Mouse (Mus musculus): ENCODE results near the gene Vwc2l. TPM values are rescaled to one million over a fixed set of nuclear protein-coding genes. Genes with fewer than 3 reads are reported as not detected.

The Vwc2l gene
- total RNA-seq (2021) = not detected
- long read RNA-seq, experiment 1 = 0 reads
- long read RNA-seq, experiment 2 = 0 reads

DNA sequence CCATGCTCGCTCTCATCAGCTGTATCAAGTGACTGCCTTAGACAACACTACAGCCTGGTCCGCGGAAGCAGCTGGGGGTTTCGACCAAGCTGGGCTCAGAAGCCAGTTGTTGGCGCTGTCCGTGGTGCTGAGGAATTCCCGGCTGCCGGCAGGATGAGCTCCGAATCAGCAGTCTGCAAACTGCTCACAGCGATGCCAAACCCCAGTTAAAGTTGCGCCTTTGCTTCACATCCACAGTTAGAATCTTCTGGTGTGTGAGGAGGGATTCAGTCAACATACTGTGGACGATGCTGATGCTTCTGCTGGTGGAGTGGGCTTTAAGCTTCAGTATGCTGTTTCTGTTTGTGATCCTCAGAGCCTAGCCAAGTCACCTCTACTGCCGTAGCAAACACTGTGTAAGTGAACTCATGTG lies at the start of gene Vwc2l:
Gene Vwc2l (plus strand): TSS at position 61 of the 412 bp plus-strand sequence.
- DNase-seq = peak; percentile 51
- intact Hi-C loops (cut with DNase I; ENCODE audit: low total_unique reads) = no loop called here

DNA sequence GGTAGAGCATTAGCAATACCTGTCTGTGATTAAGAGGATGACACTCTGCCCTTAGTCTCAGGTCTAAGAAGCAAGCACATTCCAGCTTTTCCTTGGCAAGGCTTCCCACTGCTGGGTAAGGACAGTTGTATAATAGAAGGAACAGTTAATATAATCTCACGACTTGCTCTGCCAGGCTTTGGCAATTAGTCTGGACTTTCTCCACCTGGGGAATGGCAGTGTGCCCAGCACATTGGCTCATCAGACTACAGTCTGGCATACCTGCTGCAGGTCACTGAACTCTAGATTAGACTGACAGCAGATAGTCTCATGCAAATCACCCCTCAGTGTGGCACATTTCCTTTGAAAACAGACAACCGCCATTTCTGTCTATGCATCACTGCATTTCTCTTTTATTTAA lies 33.0 kb upstream of the Vwc2l start:
- intact Hi-C loops (cut with DNase I; ENCODE audit: low total_unique reads) = no loop called here
- no peak for DNase-seq

DNA sequence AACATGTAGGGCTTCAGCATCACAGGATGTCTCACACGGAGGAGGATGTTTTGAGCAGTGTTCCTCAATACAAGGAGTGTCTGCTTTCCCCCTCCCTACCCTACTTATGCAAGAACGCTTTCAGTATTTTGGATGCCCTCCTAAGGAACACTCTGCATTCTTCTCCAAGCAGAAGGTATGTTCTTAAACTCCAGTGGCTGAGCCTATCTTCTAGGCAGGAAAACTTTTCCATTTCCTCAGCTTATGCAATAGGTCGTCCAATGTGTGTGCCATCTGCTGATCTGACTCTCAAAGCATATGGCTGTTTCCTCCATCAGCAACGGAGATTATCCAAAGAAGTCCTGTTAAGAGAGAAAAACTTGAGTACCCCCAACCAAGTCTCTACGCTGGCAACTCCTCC lies 25.2 kb upstream of the Vwc2l start:
- intact Hi-C loops (cut with DNase I; ENCODE audit: low total_unique reads) = no loop called here
- DNase-seq = no peak

DNA sequence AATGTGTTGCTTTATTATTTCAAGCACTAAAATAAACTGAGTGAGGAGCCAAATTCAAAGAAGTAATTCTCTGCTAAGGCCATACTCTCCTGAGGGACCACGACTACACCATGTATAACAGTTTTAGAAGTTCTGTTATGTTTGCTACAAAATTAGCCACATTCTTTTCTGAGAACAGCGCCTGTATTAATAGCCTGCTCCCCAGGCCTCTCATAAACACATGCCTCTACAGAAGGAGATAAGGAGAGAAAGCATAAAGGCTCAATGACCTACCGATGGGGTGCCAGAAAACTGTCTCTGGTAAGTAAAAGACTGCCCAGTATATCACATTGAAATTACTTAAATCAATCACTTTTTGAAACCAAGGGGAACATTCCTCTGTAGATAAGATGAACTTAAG lies 21.6 kb upstream of the Vwc2l start:
- intact Hi-C loops (cut with DNase I; ENCODE audit: low total_unique reads) = no loop called here
- no peak for DNase-seq

DNA sequence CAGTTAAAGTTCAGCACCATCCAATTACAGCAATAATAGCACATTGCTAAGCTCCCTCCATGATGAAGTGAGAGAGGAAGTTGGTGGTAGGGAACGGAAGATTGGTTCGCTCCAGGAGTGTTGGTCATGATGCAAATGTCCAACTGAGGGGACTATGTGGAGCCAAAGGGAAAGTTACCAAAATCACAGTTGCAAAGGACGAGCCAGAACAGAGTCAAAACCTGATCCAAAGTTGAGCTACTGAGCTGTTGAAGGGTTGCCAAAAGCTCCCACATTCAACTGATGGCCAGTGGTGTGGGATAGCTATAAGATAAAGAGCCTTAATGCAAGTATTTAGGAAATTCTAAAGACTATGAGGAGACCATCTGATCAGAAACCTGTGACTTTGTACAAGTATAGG lies 19.7 kb upstream of the Vwc2l start:
- intact Hi-C loops (cut with DNase I; ENCODE audit: low total_unique reads) = no loop called here
- DNase-seq = no peak

DNA sequence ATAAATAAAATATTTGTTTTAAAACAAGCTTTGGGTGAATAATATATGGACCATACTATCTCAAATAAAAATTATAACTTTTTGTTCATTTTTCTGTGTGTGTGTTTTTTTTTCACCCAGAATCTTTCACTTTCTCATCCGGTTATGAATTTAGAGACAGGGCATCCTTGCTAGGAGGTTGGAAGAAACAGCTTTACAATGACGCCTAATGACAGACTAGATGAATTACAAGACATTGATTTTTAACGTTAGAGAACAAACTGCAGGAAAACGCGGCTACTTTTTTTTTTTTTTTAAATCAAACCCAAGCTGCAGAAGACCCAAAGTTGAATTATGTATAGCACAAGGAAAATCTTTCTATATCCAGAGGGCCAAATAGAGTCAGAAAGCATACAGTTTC lies 470 bp upstream of the Vwc2l start:
- DNase-seq = no peak
- intact Hi-C loops (cut with DNase I; ENCODE audit: low total_unique reads) = no loop called here

DNA sequence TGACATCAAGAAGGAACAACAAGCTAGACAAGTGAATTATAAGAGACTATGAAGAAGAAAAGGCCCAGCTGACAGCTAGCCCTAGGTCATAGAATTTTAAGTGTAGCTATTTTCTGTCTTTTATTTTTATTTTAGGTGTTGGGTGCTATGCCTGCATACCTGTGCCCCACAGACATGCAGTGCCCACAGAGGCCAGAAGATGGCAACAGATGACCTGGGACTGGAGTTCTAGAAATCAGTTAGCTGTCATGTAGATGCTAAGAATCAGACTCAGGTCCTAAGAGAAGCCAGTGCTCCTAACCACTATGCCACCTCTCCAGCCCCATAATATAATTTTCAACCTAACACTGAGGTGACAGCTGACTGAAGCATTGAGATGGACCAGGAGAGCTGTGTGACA lies 61.6 kb downstream of the Vwc2l start:
- no peak for DNase-seq
- intact Hi-C loops (cut with DNase I; ENCODE audit: low total_unique reads) = no loop called here

DNA sequence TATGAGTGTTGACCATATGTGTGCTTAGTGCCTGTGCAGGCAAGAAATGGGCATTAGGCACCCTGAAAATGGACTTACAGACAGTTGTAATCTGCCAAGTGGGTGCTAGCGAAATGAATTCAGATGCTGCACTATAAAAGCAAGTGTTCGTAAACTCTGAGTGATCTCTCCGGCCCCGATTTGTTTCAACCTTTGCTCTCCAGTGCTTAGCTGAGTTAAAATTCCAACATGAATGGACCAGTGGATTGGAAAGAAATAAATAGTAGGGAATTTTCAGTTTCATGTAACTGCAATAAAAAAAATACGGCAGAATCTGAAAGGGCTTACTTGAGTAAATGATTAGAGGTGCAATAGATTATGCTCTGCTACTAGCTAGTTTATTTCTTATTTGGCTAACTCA lies 66.1 kb downstream of the Vwc2l start:
- intact Hi-C loops (cut with DNase I; ENCODE audit: low total_unique reads) = no loop called here

DNA sequence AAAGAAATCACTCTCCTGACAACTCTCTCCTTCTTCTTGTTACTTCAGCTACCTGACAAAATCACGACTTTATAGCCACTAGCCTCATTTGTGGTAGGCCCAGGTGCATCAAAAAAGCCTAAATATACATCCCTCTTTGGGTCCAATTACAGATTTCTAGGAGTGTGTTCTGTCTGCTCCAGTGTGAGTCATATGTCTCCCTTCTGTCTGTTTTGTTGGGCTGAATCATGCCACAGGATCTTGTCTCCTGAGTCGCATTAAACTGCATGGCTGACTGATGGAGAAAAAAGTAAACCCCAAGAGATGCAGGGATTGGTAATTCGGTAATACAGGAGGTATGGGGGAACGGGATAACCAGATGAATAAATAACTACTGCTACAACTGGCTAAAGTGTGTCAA lies 69.6 kb downstream of the Vwc2l start:
- intact Hi-C loops (cut with DNase I; ENCODE audit: low total_unique reads) = no loop called here
- DNase-seq = no peak

More for the DNA sequence above, 66.1 kb downstream of the Vwc2l start:
- no peak for DNase-seq

DNA sequence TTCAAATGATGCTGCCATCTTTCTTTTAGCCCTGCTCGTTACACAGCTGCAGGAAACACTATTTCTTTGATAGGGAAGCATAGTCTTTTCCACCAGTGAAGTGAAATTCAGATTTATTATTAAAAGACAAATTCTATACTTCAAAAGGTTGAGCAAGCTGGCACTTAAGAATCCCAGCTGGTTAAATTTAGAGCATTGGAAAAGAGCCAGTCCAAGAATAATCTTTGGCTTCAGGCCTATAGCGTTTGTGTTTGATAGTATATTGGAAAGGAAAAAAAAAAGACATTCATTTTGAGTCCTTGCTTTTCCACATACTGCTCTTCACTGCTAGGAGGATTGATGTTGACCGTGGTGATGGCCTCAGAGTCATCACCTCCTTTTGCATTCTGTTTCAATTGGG lies 77.9 kb downstream of the Vwc2l start:
- no peak for DNase-seq
- intact Hi-C loops (cut with DNase I; ENCODE audit: low total_unique reads) = no loop called here

DNA sequence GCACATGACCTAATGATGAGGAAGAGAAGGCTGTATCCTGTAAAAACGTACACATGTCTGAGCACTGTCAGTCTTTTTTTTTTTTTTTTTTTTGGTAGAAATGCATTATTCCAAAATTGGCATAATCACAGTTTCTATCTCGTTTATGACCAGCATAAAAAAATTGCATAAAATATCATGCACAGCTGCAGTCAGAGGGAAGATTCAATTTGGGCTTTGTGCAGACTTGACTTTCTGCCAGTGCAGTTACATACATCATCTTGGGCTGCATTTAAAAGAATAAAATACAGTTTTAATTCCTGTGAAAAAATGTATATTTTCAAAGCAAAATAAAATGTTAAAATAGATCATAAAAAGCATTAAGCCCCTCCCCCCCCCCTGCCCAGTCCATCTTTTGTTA lies 97.6 kb downstream of the Vwc2l start:
- no peak for DNase-seq
- intact Hi-C loops (cut with DNase I; ENCODE audit: low total_unique reads) = no loop called here

DNA sequence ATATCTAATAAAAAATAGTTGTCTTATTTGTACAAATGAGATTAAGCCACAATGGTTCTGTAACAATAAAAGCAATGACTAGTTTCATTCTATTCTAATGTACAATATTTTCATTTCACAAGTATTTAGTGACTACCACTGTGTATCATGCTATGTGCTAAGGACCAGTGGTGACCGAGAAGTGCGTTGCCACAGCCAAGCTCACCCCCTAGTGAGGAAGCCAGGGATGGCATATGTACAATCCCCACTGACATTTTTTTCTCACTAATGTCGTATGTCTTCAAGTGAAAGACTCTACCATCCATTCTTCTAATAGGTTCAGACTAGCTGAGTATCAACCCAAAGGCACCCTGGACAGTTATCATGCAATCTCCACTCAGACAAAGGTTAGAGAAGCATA lies 107.7 kb downstream of the Vwc2l start:
- intact Hi-C loops (cut with DNase I; ENCODE audit: low total_unique reads) = no loop called here
- DNase-seq = no peak

DNA sequence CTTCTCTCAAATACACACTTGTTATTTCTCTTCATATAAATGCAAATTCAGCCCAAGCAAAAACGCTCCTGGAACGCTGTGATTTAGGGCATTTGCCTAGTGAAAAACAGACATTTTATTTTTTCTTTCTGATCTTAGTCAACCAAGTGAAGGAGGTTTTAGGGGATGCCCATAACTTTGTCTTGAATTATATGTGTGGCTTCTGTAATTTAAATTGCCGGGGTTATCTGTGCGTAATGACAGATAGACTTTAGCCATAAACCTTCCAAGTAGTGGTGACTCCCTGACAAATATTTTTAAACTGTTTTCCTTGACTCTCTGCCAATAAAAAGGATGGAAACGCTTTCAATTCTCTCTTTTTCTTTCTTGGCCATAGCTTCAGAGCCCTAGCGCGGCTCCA lies 116.7 kb downstream of the Vwc2l start:
- intact Hi-C loops (cut with DNase I; ENCODE audit: low total_unique reads) = no loop called here
- DNase-seq = no peak

DNA sequence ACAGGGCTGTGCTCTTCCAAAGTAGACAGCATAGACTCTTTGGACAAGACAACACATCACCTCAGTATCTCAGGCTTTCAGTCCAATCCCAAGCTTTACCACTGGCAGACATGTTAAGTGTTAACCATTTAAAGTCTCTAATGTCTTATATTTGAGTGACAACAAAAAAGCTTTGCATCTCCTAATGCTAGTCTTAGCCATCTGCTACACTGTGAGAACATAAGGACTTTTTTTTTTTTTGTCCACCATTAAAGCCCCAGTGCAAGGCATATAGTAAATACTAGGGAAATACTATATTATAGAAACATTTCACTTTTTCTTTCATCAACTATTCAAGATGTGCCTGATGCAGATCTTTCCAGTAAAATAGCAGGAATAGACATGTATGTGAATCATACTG lies 119.8 kb downstream of the Vwc2l start:
- intact Hi-C loops (cut with DNase I; ENCODE audit: low total_unique reads) = no loop called here
- DNase-seq = no peak

DNA sequence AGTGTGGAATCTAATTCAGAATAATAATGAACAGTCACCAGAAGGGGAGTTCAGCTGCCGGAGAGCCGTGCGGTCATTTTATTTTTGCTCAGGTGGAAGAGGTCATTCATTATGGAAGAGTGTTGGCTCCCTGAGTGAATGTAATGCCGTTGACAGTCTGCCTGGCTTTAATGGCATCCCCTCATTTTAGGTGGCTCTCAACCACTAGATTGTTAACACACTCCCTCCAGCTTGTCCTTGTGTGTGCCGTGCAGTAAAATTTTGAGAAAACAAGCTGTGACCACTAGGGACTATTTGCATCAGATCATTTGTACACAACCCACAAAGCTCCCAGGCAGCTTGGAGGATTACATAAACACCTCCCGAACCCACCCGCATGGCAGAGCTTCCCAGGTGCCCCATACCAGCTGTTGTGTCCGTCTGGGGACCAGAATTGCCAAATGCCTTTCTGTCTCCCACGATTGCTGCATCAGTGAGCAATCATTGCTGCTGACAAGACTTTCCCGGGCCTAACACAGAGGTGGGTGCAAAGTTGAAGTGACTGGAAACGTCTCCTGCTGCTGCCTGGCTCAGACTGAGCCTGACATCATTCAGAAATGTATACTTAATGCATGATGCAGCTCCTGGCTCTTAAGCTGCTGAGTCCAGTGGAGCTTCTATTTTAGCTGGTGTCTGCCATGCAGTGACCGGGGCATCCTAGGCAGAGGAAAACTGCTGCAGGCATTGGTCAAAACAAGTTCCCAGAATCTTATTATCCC lies 126.3 kb downstream of the Vwc2l start:
- DNase-seq = no peak
- intact Hi-C loops (cut with DNase I; ENCODE audit: low total_unique reads) = no loop called here

DNA sequence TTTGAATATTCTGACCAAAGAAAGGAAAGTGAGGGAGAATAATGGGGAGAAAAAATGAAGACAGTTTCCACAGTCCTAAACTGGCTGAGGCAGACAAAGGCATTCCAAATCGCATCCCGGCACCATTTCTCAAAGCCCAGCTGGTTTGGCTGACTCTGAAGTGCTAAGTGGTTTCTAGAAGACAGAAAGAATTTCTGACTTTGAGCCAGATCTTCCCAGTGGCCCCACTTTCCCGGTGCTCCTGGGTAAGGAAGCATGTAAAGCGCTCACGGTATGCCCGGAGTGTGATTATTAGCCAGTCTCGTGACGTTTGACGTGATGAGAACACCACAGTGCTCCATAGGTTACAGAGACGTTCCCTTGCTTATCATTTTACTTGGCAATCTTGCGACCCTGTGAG lies 127.9 kb downstream of the Vwc2l start:
- DNase-seq = no peak
- intact Hi-C loops (cut with DNase I; ENCODE audit: low total_unique reads) = no loop called here

DNA sequence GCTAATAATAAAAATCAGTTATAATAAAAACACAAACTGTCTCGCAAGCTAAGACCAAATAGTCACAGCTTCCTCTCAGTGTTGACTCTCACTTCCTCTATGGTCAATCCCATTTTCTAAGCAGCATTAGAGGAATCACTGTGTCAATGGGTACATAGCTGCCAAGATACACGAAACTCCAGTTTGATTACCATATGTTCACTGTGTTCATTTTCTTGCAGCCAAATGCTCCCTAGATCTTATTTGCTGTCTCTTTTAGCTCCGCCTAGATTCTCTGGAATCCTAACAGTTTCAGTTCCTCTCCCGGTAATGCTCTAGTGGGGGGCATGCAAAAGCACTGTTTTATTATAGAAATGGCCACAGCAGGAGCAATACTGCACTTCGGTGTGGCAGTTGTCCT lies 130.4 kb downstream of the Vwc2l start:
- no peak for DNase-seq
- intact Hi-C loops (cut with DNase I; ENCODE audit: low total_unique reads) = no loop called here

DNA sequence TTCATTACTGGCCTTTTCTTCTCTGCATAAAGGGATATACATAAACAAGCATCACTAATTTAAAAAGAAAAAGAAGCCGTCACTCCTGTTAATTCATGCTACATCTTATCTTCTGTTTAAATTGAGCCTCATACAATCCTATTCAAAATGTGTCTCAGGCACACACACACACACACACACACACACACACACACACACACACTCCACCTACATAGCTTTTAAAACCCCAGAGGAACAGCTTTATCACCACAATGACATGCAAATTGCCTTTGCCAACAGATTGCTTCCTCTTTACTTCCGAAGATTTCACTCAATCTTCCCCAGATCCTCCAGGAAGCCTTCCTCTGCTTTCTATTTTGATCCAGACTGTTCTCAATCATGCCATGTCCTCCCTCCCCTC lies 136.2 kb downstream of the Vwc2l start:
- intact Hi-C loops (cut with DNase I; ENCODE audit: low total_unique reads) = no loop called here
- no peak for DNase-seq

DNA sequence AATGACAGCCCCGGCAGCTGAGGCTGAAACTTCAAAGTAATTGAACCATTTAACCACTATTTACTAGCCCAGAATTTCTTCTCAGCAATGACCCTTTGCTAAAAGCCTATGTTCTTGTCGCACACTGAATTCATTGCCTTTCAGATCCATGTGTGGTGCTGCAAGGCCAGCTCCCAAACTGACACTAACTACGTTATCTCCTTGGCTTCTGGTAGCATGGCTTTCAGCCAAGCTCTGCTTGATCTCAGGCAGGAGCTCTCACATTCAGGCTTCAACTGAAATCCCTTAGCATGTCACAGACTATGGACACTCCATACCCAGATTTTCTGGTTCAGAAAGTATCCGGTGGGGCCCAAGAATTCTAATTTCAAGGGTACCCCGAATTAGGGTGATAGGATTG lies 140.6 kb downstream of the Vwc2l start:
- no peak for DNase-seq
- intact Hi-C loops (cut with DNase I; ENCODE audit: low total_unique reads) = no loop called here

DNA sequence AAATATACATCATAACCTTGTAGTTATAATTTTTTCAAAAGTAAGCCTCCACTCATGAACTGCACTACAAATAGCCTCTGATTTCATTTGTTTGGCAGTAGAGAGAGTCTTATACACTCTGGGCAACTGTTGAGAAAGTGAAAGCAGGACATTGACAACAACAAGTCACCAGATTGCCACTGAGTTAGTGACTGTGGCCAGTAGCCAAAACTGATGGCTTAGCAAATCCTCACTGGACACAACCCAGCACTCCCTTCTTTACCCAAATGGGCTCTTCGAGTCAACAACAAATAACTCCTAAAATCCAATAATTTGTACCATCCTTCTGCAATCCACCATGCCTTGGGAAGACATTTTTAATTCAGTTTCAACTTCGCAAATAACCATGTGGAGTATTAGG lies 155.0 kb downstream of the Vwc2l start:
- DNase-seq = no peak
- intact Hi-C loops (cut with DNase I; ENCODE audit: low total_unique reads) = no loop called here

DNA sequence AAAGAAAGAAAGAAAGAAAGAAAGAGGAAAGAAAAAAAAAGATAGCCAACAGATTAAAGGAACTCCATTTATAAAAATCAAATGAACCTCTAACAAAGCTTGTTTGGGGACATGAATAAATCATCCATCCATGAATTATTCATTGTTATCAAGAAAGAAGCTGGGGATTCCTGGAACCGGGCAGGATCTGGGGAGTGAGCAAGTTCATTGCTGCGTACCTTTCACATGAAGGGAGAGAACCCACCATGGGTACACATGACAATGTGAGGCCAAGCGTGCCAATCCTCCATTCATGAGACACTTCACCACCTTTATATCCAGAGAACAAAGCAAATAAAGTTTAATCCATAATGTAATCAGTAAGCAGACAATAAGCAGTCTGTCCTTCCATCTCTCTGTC lies 155.8 kb downstream of the Vwc2l start:
- intact Hi-C loops (cut with DNase I; ENCODE audit: low total_unique reads) = no loop called here
- DNase-seq = no peak

DNA sequence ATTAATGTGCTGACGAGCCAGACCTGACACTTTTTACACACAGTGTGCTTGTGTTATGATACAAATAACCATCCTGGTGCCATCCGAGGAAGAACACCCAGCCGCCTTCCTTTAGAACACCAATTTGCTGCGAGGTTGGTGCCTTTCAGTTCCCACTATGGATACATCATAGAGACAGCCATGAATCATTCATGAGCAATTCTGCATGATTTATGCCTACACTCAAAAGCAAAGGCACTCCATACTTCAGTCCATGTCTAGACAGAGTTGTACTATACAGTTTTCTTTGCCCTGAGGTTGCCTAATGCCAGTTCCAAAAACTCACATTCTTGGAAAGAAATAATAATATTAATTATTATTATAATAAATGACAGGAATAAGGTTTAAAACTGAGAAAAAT lies 158.6 kb downstream of the Vwc2l start:
- intact Hi-C loops (cut with DNase I; ENCODE audit: low total_unique reads) = no loop called here
- DNase-seq = no peak
